Mouse (Mus musculus): Measurements from ENCODE around the gene Gpbp1l1. TPM values are rescaled to one million over a fixed set of nuclear protein-coding genes. Genes with fewer than 3 reads are reported as not detected.

Gene Gpbp1l1
- polyA plus RNA-seq (2012; rRNA removed): 25.9 and 29.3 TPM in 2 replicates

GRCm38 (mm10) chr4:116557306-116558121 lies at the start of gene Gpbp1l1:
TSS of gene Gpbp1l1 (plus strand) at chr4:116557658.

GRCm38 (mm10) chr4:116555413-116556300 lies 1.8 kb upstream of the Gpbp1l1 start, which contains the start of gene Tmem69:
TSS of gene Tmem69 (minus strand) at chr4:116555936.

GRCm38 (mm10) chr4:116596379-116596778 lies 38.9 kb downstream of the Gpbp1l1 start, which contains the start of gene Ccdc17:
TSS of gene Ccdc17 (plus strand) at chr4:116596654.

GRCm38 (mm10) chr4:116627722-116628662 lies 70.5 kb downstream of the Gpbp1l1 start, which contains the start of gene Nasp:
TSS of gene Nasp (minus strand) at chr4:116627941.

Other genes starting within 250 kb of the Gpbp1l1 start
- gene Mast2, start 93.5 kb upstream of the Gpbp1l1 start, polyA plus RNA-seq (2012; rRNA removed): 134 and 146 TPM in 2 replicates
- 7.5 and 7.7 TPM in 2 replicates for gene Ipp, start 50.1 kb upstream of the Gpbp1l1 start, polyA plus RNA-seq (2012; rRNA removed)
- 9.9 and 10.9 TPM in 2 replicates for gene Tmem69, start 1.7 kb upstream of the Gpbp1l1 start, polyA plus RNA-seq (2012; rRNA removed)
- gene Ccdc17, start 39.0 kb downstream of the Gpbp1l1 start, polyA plus RNA-seq (2012; rRNA removed): 3.5 and 3.7 TPM in 2 replicates
- gene Nasp, start 70.3 kb downstream of the Gpbp1l1 start, polyA plus RNA-seq (2012; rRNA removed): 105 and 116 TPM in 2 replicates
- gene Akr1a1, start 94.0 kb downstream of the Gpbp1l1 start, polyA plus RNA-seq (2012; rRNA removed): 665 and 713 TPM in 2 replicates
- 188 and 214 TPM in 2 replicates for gene Prdx1, start 127.9 kb downstream of the Gpbp1l1 start, polyA plus RNA-seq (2012; rRNA removed)
- 18.5 and 18.6 TPM in 2 replicates for gene Mmachc, start 150.7 kb downstream of the Gpbp1l1 start, polyA plus RNA-seq (2012; rRNA removed)
- gene Ccdc163, start 150.9 kb downstream of the Gpbp1l1 start, polyA plus RNA-seq (2012; rRNA removed): 17.7 and 21.4 TPM in 2 replicates
- gene Tesk2, start 163.3 kb downstream of the Gpbp1l1 start, polyA plus RNA-seq (2012; rRNA removed): 1.8 and 2.2 TPM in 2 replicates
- 35.6 and 39.3 TPM in 2 replicates for gene Toe1, start 250.0 kb downstream of the Gpbp1l1 start, polyA plus RNA-seq (2012; rRNA removed)